Mouse (Mus musculus) neural tube, embryonic 11.5 days (tissue): ENCODE results near the gene Zmynd10. TPM values are rescaled to one million over a fixed set of nuclear protein-coding genes. Genes with fewer than 3 reads are reported as not detected.
A peak's percentile ranks its signal among the peaks of the same experiment; 100 is the strongest.

Experiments used
- ATAC-seq: fragments of 200-750 bp; cut with Nextera tagmentation; 2 replicates; pipeline ENCODE4 v1.8.0; 2017; ENCODE audit warnings: moderate number of reproducible peaks, mild to moderate bottlenecking, moderate TSS enrichment, moderate library complexity; ENCODE audit not compliant: insufficient read depth, low FRiP score, low TSS enrichment
- DNase-seq: peaks from one replicate; pipeline ENCODE4 v3.0.0-alpha.2; 2015; ENCODE audit warnings: low spot score
- H3K27ac ChIP-seq: fragments of 300-500 bp; sonication (generic); 2 replicates; pipeline ENCODE4 v1.5.1; 2014; ENCODE audit warnings: low read depth, mild to moderate bottlenecking, low read length
- H3K27me3 ChIP-seq: fragments of 300-500 bp; sonication (generic); 2 replicates; pipeline ENCODE4 v1.6.1; 2014; ENCODE audit warnings: mild to moderate bottlenecking, low read length, mixed read lengths; ENCODE audit not compliant: control insufficient read depth, insufficient read depth
- H3K36me3 ChIP-seq: fragments of 300-500 bp; sonication (generic); 2 replicates; pipeline ENCODE4 v1.6.1; 2014; ENCODE audit warnings: mild to moderate bottlenecking, low read length, moderate library complexity, mixed read lengths; ENCODE audit not compliant: control insufficient read depth, insufficient read depth
- H3K4me1 ChIP-seq: fragments of 300-500 bp; sonication (generic); 2 replicates; pipeline ENCODE4 v1.6.1; 2014; ENCODE audit warnings: low read length, mixed read lengths; ENCODE audit not compliant: control insufficient read depth, insufficient read depth
- H3K4me2 ChIP-seq: fragments of 300-500 bp; sonication (generic); 2 replicates; pipeline ENCODE4 v1.6.1; 2014; ENCODE audit warnings: low read depth, mild to moderate bottlenecking, moderate library complexity
- H3K4me3 ChIP-seq: fragments of 300-500 bp; sonication (generic); 2 replicates; pipeline ENCODE4 v1.5.1; 2014; ENCODE audit warnings: low read depth, low read length
- H3K9ac ChIP-seq: fragments of 300-500 bp; sonication (generic); 2 replicates; pipeline ENCODE4 v1.6.1; 2014; ENCODE audit warnings: mild to moderate bottlenecking, low read length
- H3K9me3 ChIP-seq: fragments of 300-500 bp; sonication (generic); 2 replicates; pipeline ENCODE4 v1.6.1; 2016; ENCODE audit warnings: low read length; ENCODE audit not compliant: control insufficient read depth
- WGBS: fragments of 180-500 bp; shearing (Covaris S2); extraction: QIAGEN DNeasy Blood & Tissue Kit; methylation state at CpG from one replicate; pipeline ENCODE4 v1.1.7; 2014; 5-methylcytosine and 5-hydroxymethylcytosine counted together
- polyA plus RNA-seq: library from polyadenylated mRNA; unstranded; fragments of >200 nt; fragmentation: Nextera tagmentation; extraction: Ambion mirVana; gene quantifications from 2 replicates; pipeline ENCODE4 v1.2.1, GENCODE M21; 2014

Gene Zmynd10
- polyA plus RNA-seq, 1 experiment from 2014 or later, result 0.65 TPM

- Histone ChIP-seq H3K4me1 (peaks cover 22% of the 10 kb centered on the region), H3K4me2 (peak overlapping the region; percentile 85), H3K27me3 (no peaks in the 10 kb centered on the region), H3K9ac (peak overlapping the region; percentile 65), H3K9me3 (no peaks in the 10 kb centered on the region), H3K4me3 (peak overlapping the region; percentile 52), H3K27ac (no peak overlapping the region), H3K36me3 (peaks cover 15% of the 10 kb centered on the region)
- 47% methylated on average over 8 of the region's 8 CpGs for WGBS
- ATAC-seq (no peak), DNase-seq (no peak)
Observed at GRCm38 (mm10) chr9:107542721-107543120, 4.4 kb upstream of the Zmynd10 start.

DNA sequence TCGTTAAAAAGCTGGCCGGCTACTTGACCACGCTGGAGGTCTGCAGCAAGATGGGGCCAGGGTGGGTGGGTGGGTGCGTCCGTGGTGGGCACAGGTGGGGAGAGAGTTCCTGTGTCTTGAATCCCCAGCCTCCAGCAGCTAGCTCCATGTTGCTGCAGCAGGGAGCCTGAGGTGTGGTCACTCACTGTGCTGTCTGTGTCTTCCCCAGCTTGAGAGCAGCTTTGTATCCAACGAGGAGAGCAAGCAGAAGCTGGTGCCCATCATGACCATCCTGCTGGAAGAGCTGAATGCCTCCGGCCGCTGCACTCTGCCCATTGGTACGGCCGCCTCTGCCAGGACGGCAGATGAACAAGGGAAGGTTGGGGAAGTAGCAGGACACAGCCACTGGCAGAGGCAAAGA lies 3.8 kb upstream of the Zmynd10 start:
- H3K9ac ChIP-seq, result no peak overlapping the region
- ATAC-seq (no peak), DNase-seq (no peak)
- H3K4me2 ChIP-seq, result no peak overlapping the region
- 84% methylated on average over 11 of the region's 11 CpGs for WGBS
- H3K4me1 ChIP-seq, result peaks cover 22% of the 10 kb centered on the region
- H3K27ac ChIP-seq, result no peak overlapping the region
- H3K4me3 ChIP-seq, result no peak overlapping the region; the same call in 1 of the 2 replicates
- H3K36me3 ChIP-seq, result peaks cover 10% of the 10 kb centered on the region
- H3K9me3 ChIP-seq, result no peaks in the 10 kb centered on the region
- no peaks in the 10 kb centered on the region for H3K27me3 ChIP-seq

GRCm38 (mm10) chr9:107544196-107544700 lies 2.9 kb upstream of the Zmynd10 start:
- Histone ChIP-seq H3K36me3 (peaks cover 8% of the 10 kb centered on the region), H3K4me1 (peaks cover 22% of the 10 kb centered on the region), H3K9ac (no peak overlapping the region), H3K4me3 (no peak overlapping the region), H3K27ac (no peak overlapping the region), H3K27me3 (no peaks in the 10 kb centered on the region), H3K9me3 (no peaks in the 10 kb centered on the region), H3K4me2 (no peak overlapping the region)
- DNase-seq (no peak), ATAC-seq (no peak)
- WGBS, result 95% methylated on average over 17 of the region's 17 CpGs

GRCm38 (mm10) chr9:107544729-107545128 lies 2.4 kb upstream of the Zmynd10 start:
- Histone ChIP-seq H3K36me3 (peaks cover 3% of the 10 kb centered on the region), H3K4me1 (peaks cover 22% of the 10 kb centered on the region), H3K9me3 (no peaks in the 10 kb centered on the region), H3K27me3 (peaks cover 1% of the 10 kb centered on the region; the same call in 1 of the 2 replicates), H3K4me3 (no peak overlapping the region), H3K4me2 (no peak overlapping the region), H3K27ac (no peak overlapping the region), H3K9ac (no peak overlapping the region)
- ATAC-seq, result no peak
- 92% methylated on average over 12 of the region's 12 CpGs for WGBS
- no peak for DNase-seq

DNA sequence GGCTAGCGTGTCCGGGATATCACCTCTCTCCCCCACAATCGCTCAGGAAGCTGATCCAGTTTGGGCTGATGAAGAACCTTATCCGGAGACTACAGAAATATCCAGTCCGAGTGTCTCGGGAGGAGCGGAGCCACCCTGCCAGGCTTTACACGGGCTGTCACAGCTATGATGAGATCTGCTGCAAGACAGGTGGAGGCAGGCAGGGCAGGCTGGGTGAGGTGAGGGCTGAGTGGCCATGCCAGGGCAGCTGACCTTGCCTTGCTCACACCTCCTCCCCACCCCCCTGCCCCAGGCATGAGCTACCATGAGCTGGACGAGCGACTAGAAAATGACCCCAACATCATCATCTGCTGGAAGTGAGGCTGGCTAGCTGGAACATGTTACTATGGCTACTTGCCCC lies 1.9 kb upstream of the Zmynd10 start:
- no peaks in the 10 kb centered on the region for H3K9me3 ChIP-seq
- H3K27ac ChIP-seq, result no peak overlapping the region
- no peak overlapping the region for H3K4me3 ChIP-seq
- ATAC-seq (no peak), DNase-seq (no peak)
- WGBS, result 83% methylated on average over 10 of the region's 10 CpGs
- H3K9ac ChIP-seq, result no peak overlapping the region
- H3K27me3 ChIP-seq, result peaks cover 6% of the 10 kb centered on the region
- peaks cover 22% of the 10 kb centered on the region for H3K4me1 ChIP-seq
- no peak overlapping the region for H3K4me2 ChIP-seq
- H3K36me3 ChIP-seq, result peaks cover 2% of the 10 kb centered on the region; the same call in 1 of the 2 replicates

GRCm38 (mm10) chr9:107545602-107546001 lies 1.5 kb upstream of the Zmynd10 start:
- peaks cover 2% of the 10 kb centered on the region; the same call in 1 of the 2 replicates for H3K36me3 ChIP-seq
- peaks cover 22% of the 10 kb centered on the region for H3K4me1 ChIP-seq
- DNase-seq (peak; percentile 80), ATAC-seq (no peak)
- no peak overlapping the region for H3K4me3 ChIP-seq
- no peaks in the 10 kb centered on the region for H3K9me3 ChIP-seq
- H3K4me2 ChIP-seq, result no peak overlapping the region
- WGBS, result 4% methylated on average over 3 of the region's 3 CpGs
- H3K9ac ChIP-seq, result no peak overlapping the region
- peaks cover 10% of the 10 kb centered on the region for H3K27me3 ChIP-seq
- H3K27ac ChIP-seq, result no peak overlapping the region

DNA sequence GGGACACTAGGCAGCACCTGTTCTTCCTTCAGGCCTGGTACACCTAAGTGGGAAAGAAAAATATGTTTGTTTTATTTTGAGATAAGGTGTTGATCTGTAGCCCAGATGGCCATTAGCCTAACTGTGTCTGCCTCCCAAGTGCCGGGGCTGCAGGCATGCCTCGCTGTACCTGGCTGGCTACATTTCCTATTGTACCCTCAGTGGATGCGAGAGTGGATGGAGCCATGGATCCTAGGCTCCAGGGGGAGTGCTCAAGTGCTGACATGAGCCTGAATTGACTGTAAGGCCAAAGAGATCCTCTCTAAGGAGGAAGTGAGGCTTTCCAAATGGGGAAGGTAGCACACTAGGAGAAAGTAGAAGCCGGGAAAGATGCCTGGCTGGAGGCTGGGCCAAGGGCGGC lies 859 bp downstream of the Zmynd10 start:
- 88% methylated on average over 5 of the region's 5 CpGs for WGBS
- Histone ChIP-seq H3K9me3 (no peaks in the 10 kb centered on the region), H3K9ac (no peak overlapping the region), H3K4me3 (no peak overlapping the region), H3K4me1 (peaks cover 21% of the 10 kb centered on the region), H3K27me3 (peaks cover 29% of the 10 kb centered on the region), H3K4me2 (no peak overlapping the region), H3K36me3 (peaks cover 2% of the 10 kb centered on the region; the same call in 1 of the 2 replicates), H3K27ac (no peak overlapping the region)
- DNase-seq (no peak), ATAC-seq (no peak)

GRCm38 (mm10) chr9:107548820-107549219 lies 1.7 kb downstream of the Zmynd10 start:
- WGBS, result 88% methylated on average over 10 of the region's 10 CpGs
- H3K4me3 ChIP-seq, result no peak overlapping the region
- H3K36me3 ChIP-seq, result peaks cover 2% of the 10 kb centered on the region; the same call in 1 of the 2 replicates
- no peak overlapping the region for H3K9ac ChIP-seq
- no peak for DNase-seq
- H3K4me1 ChIP-seq, result peaks cover 26% of the 10 kb centered on the region
- no peaks in the 10 kb centered on the region for H3K9me3 ChIP-seq
- peaks cover 30% of the 10 kb centered on the region for H3K27me3 ChIP-seq
- no peak overlapping the region for H3K27ac ChIP-seq
- ATAC-seq, result no peak
- no peak overlapping the region for H3K4me2 ChIP-seq

DNA sequence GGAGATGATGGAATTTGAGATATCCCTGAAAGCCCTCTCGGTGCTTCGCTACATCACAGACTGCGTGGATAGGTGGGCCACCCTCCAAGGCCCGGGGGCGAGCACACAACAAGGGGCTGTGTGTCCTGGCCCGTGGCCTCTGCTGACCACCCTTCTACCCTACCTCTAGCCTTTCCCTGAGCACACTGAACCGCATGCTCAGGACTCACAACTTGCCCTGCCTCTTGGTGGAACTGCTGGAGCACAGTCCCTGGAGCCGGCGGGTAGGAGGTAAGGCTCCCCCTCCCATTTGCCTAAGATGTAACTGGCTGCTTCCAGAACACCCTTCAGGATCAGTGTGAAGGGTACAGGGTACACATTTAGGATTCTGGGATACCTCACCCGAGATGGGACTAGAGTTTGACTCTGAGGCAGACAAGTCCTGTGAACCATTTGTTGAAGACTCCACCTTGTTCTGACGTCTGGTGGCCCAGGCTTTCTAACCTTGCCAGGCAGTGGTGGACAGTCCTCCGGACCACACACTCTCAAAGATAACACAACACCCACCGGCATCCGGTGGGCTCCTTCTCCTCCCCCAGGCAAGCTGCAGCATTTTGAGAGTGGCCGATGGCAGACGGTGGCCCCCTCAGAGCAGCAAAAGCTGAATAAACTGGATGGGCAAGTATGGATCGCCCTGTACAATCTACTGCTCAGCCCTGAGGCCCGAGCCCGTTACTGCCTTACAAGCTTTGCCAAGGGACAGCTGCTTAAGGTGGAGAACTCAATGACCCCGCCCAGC lies 2.4 kb downstream of the Zmynd10 start:
- Histone ChIP-seq H3K4me1 (peaks cover 27% of the 10 kb centered on the region), H3K4me3 (no peak overlapping the region), H3K27ac (no peak overlapping the region), H3K4me2 (no peak overlapping the region), H3K27me3 (peaks cover 30% of the 10 kb centered on the region), H3K36me3 (peaks cover 2% of the 10 kb centered on the region; the same call in 1 of the 2 replicates), H3K9ac (no peak overlapping the region), H3K9me3 (no peaks in the 10 kb centered on the region)
- no peak for DNase-seq
- ATAC-seq, result no peak
- 91% methylated on average over 20 of the region's 20 CpGs for WGBS
